Mouse (Mus musculus) adrenal gland, adult 2 months (tissue): Measurements from ENCODE around the gene Nkap. TPM values are rescaled to one million over a fixed set of nuclear protein-coding genes. Genes with fewer than 3 reads are reported as not detected.
"Not testable (repeated sequence)": the region's sequence is repeated elsewhere in the genome, so short reads cannot be mapped to it uniquely, and the experiment has no call there.

Experiments used
- DNase-seq: peaks from one replicate; pipeline ENCODE4 v3.0.0; 2021
- long read RNA-seq: library from polyadenylated mRNA; stranded (forward); transcript quantifications from one replicate; pipeline ENCODE4 v2.0.0, GENCODE M21; 2021
- polyA plus RNA-seq: library from polyadenylated mRNA; depleted of rRNA; stranded (reverse); fragments of >200 nt; gene quantifications from 2 replicates; pipeline ENCODE4 v1.2.3, GENCODE M21; 2012; rRNA removed
- total RNA-seq, 2 experiments: library from RNA; stranded (reverse); gene quantifications; 2 replicates each; pipeline ENCODE4 v1.2.3; 2021

Nkap gene
- total RNA-seq: 10 to 100 TPM; 14.8 to 15.4 TPM
- polyA plus RNA-seq: 2.4 and 3.3 TPM in 2 replicates
- long read RNA-seq, full-length matches to known transcripts: 10 of 11 reads
- long read RNA-seq, partial matches to known transcripts: 0 of 11 reads
- long read RNA-seq, other reads (novel, unspliced or antisense): 1 of 11 reads

- DNase-seq: peak; percentile 79
Observed at GRCm38 (mm10) chrX:37126671-37127358, at the start of gene Nkap. Gene Nkap, plus strand, starts transcription at chrX:37126795.

DNA sequence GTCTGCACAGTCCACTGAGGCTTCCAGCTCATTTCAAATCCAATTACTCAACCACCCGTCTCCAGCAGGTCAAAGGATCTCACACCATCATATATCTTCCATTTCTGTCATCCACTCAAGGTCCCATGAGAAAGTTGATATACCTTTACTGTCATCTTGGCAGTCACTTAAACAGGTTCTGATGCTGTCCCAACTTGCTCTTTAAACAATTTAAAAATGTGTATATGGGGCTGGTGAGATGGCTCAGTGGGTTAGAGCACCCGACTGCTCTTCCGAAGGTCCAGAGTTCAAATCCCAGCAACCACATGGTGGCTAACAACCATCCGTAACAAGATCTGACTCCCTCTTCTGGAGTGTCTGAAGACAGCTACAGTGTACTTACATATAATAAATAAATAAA is 46.2 kb upstream of the Nkap start:
- DNase-seq: not testable (repeated sequence)

GRCm38 (mm10) chrX:37081194-37081593 is 45.4 kb upstream of the Nkap start:
- no peak for DNase-seq

DNA sequence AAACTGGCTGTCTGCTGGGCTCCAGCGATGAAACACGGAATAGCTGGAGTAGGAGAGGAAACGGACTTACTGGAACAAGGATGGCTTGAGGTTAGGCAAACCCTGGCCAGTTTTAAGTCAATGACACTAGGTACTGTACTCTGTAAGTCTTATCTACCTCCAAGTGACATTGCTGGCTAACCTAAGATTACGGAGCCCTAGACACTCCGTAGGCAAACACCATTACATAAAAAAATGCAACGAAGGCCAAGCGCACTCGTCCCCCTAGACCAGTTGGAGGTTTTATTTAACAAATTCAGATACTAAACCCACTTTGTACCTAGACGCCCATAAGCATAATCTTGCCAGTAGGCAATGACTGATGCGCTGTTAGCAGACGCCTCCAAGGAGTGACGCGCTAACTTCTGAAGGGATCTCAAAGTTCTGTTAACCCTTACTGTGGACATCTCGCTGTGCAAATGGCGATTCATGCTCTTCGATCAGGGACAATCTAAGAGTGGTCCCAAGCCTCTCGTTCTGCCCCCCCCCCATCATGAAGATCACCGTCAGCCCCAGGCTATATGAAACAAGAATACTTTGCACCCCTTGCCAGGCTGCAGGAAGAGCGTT is 42.2 kb upstream of the Nkap start:
- DNase-seq: peak; percentile 17

DNA sequence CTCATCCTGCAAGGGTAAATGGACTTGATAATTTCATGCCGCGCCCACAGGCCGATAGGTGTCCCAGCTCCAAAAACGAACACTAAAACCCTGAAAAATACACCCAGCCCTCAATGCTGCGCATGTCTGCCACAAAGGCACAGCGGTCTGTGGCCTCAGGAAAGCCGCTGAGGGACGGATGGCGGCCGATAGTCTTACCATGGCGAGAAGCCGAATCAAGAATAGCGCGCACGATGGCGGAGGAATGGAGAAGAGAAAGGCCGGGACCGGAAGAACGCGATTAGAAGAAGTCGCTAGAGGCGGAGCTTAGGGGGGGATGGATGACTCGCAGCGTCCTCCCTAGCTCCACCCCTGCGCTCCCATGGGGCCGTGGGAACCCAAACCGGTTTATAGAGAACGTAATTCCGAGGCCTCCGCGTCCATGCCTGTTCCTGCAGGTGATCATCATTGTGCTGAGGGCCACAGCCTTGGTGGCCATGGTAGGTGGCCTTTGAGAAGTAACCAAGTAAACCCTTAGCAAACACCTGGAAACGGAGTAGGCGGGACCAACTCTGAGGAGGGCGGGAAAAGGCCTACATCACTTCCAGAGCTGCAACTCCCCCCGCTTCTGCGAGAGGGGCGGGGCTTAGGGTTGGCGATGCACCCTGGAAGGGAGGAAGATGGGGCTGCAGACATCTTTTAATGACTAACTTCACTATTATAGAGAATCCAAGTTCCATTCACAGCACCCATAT is 41.5 kb upstream of the Nkap start, which contains the start of gene Rpl39:
Gene Rpl39, minus strand, starts transcription at position 476 of the 734 bp plus-strand sequence.
- DNase-seq: peak; percentile 92

- DNase-seq: no peak
Observed at GRCm38 (mm10) chrX:37085665-37086064, 40.9 kb upstream of the Nkap start.

- no peak for DNase-seq
Observed at GRCm38 (mm10) chrX:37088778-37089177, 37.8 kb upstream of the Nkap start.

GRCm38 (mm10) chrX:37091457-37091856 is 35.1 kb upstream of the Nkap start:
- no peak for DNase-seq

GRCm38 (mm10) chrX:37095106-37095768 is 31.4 kb upstream of the Nkap start:
- no peak for DNase-seq

- DNase-seq: no peak
Observed at GRCm38 (mm10) chrX:37098681-37099080, 27.9 kb upstream of the Nkap start.

GRCm38 (mm10) chrX:37103826-37104225 is 22.8 kb upstream of the Nkap start:
- DNase-seq: no peak

- no peak for DNase-seq
Observed at GRCm38 (mm10) chrX:37109526-37110192, 16.9 kb upstream of the Nkap start.

- peak; percentile 94 for DNase-seq
Observed at GRCm38 (mm10) chrX:37110193-37110880, 16.3 kb upstream of the Nkap start, which contains the start of gene Upf3b. Gene Upf3b, minus strand, starts transcription at chrX:37110322.

DNA sequence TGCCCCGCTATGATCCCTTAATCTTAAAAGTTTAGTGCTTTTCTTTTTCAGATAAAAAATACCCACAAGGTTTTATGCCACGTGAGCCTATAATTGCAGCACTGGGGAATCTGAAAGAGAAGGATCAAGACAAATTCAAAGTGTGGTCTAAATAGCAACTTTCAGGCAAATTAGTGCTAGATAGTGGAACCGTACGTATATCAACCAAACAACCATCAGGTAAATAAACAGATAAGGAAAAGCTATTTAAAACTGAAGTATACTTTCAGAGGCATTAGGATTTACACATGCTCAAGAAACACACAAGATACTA is 15.8 kb upstream of the Nkap start:
- no peak for DNase-seq

GRCm38 (mm10) chrX:37117085-37117484 is 9.5 kb upstream of the Nkap start:
- DNase-seq: no peak

GRCm38 (mm10) chrX:37119585-37119984 is 7.0 kb upstream of the Nkap start:
- no peak for DNase-seq

- DNase-seq: no peak
Observed at GRCm38 (mm10) chrX:37120212-37120611, 6.4 kb upstream of the Nkap start.

DNA sequence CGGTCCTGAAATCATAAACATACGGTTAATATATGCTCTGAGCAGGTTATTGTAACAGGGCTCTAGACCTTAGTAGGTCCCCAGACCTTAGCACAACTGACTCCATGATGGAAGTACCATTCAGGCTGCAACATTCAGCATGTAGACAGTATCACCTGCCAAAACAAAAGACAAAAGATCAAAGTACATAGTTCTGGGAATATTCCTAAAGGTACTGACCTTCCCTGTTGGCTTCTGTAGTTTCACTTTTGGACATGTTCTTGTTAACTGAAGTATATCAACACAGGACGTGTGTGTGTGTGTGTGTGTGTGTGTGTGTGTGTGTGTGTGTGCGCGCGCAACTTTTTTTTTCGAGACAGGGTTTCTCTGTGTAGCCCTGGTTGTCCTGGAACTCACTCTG is 1.1 kb upstream of the Nkap start:
- DNase-seq: no peak

DNA sequence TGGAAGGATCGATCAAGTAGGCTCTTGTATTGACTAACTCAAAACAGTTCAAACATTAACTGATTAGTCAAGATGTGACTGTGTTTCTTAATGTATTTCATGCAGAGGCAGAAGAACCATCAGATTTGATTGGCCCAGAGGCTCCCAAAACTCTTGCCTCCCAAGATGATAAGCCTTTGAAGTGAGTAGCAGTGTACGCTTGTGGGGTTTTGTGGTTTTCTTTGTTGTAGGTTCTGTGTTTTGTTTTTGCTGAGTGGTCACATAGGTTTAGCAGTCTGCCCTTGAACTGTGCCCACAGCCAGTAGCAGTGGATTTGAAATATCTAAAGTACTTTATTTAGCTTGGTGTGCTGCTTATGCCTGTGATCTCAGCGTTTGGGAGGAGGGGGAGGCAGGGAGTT is 15.1 kb downstream of the Nkap start:
- no peak for DNase-seq

- not testable (repeated sequence) for DNase-seq
Observed at GRCm38 (mm10) chrX:37144498-37144897, 17.9 kb downstream of the Nkap start.

GRCm38 (mm10) chrX:37144954-37145353 is 18.4 kb downstream of the Nkap start:
- DNase-seq: peak; percentile 17
